Mouse (Mus musculus) kidney, embryonic 15.5 days (tissue): Measurements from ENCODE around the gene Fahd1. TPM values are rescaled to one million over a fixed set of nuclear protein-coding genes. Genes with fewer than 3 reads are reported as not detected.

Source experiments
- ATAC-seq: fragments of 200-750 bp; cut with Nextera tagmentation; replicated peaks from 2 replicates; pipeline ENCODE4 v1.8.0; 2017; ENCODE audit warnings: moderate TSS enrichment; ENCODE audit not compliant: low FRiP score
- H3K27ac ChIP-seq: fragments of 300-500 bp; sonication (generic); 2 replicates; pipeline ENCODE4 v1.5.1; 2015; ENCODE audit warnings: mild to moderate bottlenecking, inconsistent platforms
- H3K27me3 ChIP-seq: fragments of 300-500 bp; sonication (generic); 2 replicates; pipeline ENCODE4 v1.6.1; 2015; ENCODE audit warnings: inconsistent platforms
- H3K36me3 ChIP-seq: fragments of 300-500 bp; sonication (generic); 2 replicates; pipeline ENCODE4 v1.6.1; 2015; ENCODE audit warnings: inconsistent platforms
- H3K4me1 ChIP-seq: fragments of 300-500 bp; sonication (generic); 2 replicates; pipeline ENCODE4 v1.6.1; 2015; ENCODE audit warnings: inconsistent platforms
- H3K4me2 ChIP-seq: fragments of 300-500 bp; sonication (generic); 2 replicates; pipeline ENCODE4 v1.6.1; 2015; ENCODE audit warnings: moderate library complexity, mild to moderate bottlenecking, inconsistent platforms
- H3K4me3 ChIP-seq: fragments of 300-500 bp; sonication (generic); replicated peaks from 2 replicates; pipeline ENCODE4 v1.5.1; 2015; ENCODE audit warnings: mild to moderate bottlenecking, inconsistent platforms
- H3K9ac ChIP-seq: fragments of 300-500 bp; sonication (generic); 2 replicates; pipeline ENCODE4 v1.6.1; 2015; ENCODE audit warnings: mild to moderate bottlenecking, inconsistent platforms
- H3K9me3 ChIP-seq: fragments of 300-500 bp; sonication (generic); replicated peaks from 2 replicates; pipeline ENCODE4 v1.6.1; 2016; ENCODE audit warnings: inconsistent platforms
- WGBS: fragments of 180-500 bp; shearing (Covaris S2); methylation state at CpG from one replicate; pipeline ENCODE4 v1.1.7; 2015; ENCODE audit warnings: mixed read lengths; 5-methylcytosine and 5-hydroxymethylcytosine counted together
- polyA plus RNA-seq: library from polyadenylated mRNA; unstranded; fragments of >200 nt; fragmentation: Nextera tagmentation; extraction: Ambion mirVana; gene quantifications from 2 replicates; pipeline ENCODE4 v1.2.1, GENCODE M21; 2015

Gene Fahd1
- polyA plus RNA-seq = 39.3 and 40.8 TPM in 2 replicates

- 0% methylated on average over 58 of the region's 58 CpGs for WGBS
These were observed at the start of gene Fahd1 for GRCm38 (mm10) chr17:24850065-24850772. Gene Fahd1, minus strand, starts transcription at chr17:24850364.

GRCm38 (mm10) chr17:24899153-24899552 lies 49.0 kb upstream of the Fahd1 start:
- Histone ChIP-seq H3K9me3 (no peaks in the 10 kb centered on the region), H3K4me3 (no peak overlapping the region), H3K4me2 (no peak overlapping the region), H3K9ac (no peak overlapping the region), H3K4me1 (peaks cover 32% of the 10 kb centered on the region), H3K36me3 (peaks cover 68% of the 10 kb centered on the region), H3K27me3 (no peaks in the 10 kb centered on the region), H3K27ac (no peak overlapping the region)
- ATAC-seq = no peak
- WGBS = 82% methylated on average over 5 of the region's 5 CpGs

More at GRCm38 (mm10) chr17:24850065-24850772, at the start of gene Fahd1:
- Histone ChIP-seq H3K4me2 (peak within 1 kb of the TSS; percentile 93), H3K9ac (peak within 1 kb of the TSS; percentile 83), H3K9me3 (no peaks in the 10 kb centered on the region), H3K36me3 (peaks cover 24% of the 10 kb centered on the region), H3K4me3 (peak within 1 kb of the TSS; percentile 87), H3K27ac (peak within 1 kb of the TSS; percentile 99), H3K4me1 (peaks cover 19% of the 10 kb centered on the region), H3K27me3 (peaks cover 8% of the 10 kb centered on the region; the same call in 1 of the 2 replicates)
- ATAC-seq = peak; percentile 99

GRCm38 (mm10) chr17:24898041-24898854 lies 48.1 kb upstream of the Fahd1 start:
- Histone ChIP-seq H3K9me3 (no peaks in the 10 kb centered on the region), H3K4me2 (0 out of 2 replicates have a peak overlapping the region, but pooled peaks have one; percentile 97), H3K9ac (0 out of 2 replicates have a peak overlapping the region, but pooled peaks have one; percentile 92), H3K36me3 (peaks cover 67% of the 10 kb centered on the region), H3K4me3 (peak overlapping the region; percentile 77; the same call in 1 of the 2 replicates), H3K4me1 (peaks cover 41% of the 10 kb centered on the region), H3K27ac (no peak overlapping the region), H3K27me3 (no peaks in the 10 kb centered on the region)
- no peak for ATAC-seq
- WGBS = 80% methylated on average over 4 of the region's 4 CpGs

GRCm38 (mm10) chr17:24897600-24897999 lies 47.4 kb upstream of the Fahd1 start:
- Histone ChIP-seq H3K9ac (peak overlapping the region; percentile 92; the same call in 1 of the 2 replicates), H3K4me1 (peaks cover 41% of the 10 kb centered on the region), H3K27me3 (no peaks in the 10 kb centered on the region), H3K36me3 (peaks cover 67% of the 10 kb centered on the region), H3K27ac (no peak overlapping the region), H3K9me3 (no peaks in the 10 kb centered on the region), H3K4me2 (peak overlapping the region; percentile 97; the same call in 1 of the 2 replicates), H3K4me3 (peak overlapping the region; percentile 77)
- ATAC-seq = no peak
- 74% methylated on average over 4 of the region's 4 CpGs for WGBS

- 31% methylated on average over 11 of the region's 11 CpGs for WGBS
- Histone ChIP-seq H3K4me2 (peak overlapping the region; percentile 97), H3K9ac (peak overlapping the region; percentile 92), H3K4me1 (peaks cover 41% of the 10 kb centered on the region), H3K36me3 (peaks cover 67% of the 10 kb centered on the region), H3K27ac (peak overlapping the region; percentile 91; the same call in 1 of the 2 replicates), H3K9me3 (no peaks in the 10 kb centered on the region), H3K27me3 (no peaks in the 10 kb centered on the region), H3K4me3 (peak overlapping the region; percentile 77)
- no peak for ATAC-seq
These were observed 46.8 kb upstream of the Fahd1 start for GRCm38 (mm10) chr17:24896993-24897269.

- Histone ChIP-seq H3K4me3 (peak within 1 kb of the TSS; percentile 77), H3K9ac (peak within 1 kb of the TSS; percentile 92), H3K36me3 (peaks cover 67% of the 10 kb centered on the region), H3K4me1 (peaks cover 41% of the 10 kb centered on the region), H3K4me2 (peak within 1 kb of the TSS; percentile 97), H3K9me3 (no peaks in the 10 kb centered on the region), H3K27me3 (no peaks in the 10 kb centered on the region), H3K27ac (peak within 1 kb of the TSS; percentile 91)
- peak; percentile 82 for ATAC-seq
- WGBS = 1% methylated on average over 50 of the region's 50 CpGs
These were observed 46.3 kb upstream of the Fahd1 start, which contains the start of gene Nme3 for GRCm38 (mm10) chr17:24896241-24896992. Gene Nme3, plus strand, starts transcription at chr17:24896500.

GRCm38 (mm10) chr17:24895571-24896240 lies 45.5 kb upstream of the Fahd1 start:
- H3K36me3 ChIP-seq = peaks cover 67% of the 10 kb centered on the region
- ATAC-seq = peak; percentile 15
- H3K27me3 ChIP-seq = no peaks in the 10 kb centered on the region

GRCm38 (mm10) chr17:24894995-24895547 lies 44.9 kb upstream of the Fahd1 start, which contains the start of the genes Eme2 and Mrps34:
Gene Eme2, minus strand, starts transcription at chr17:24895087.
Gene Mrps34, plus strand, starts transcription at chr17:24895116.
- ATAC-seq = peak; percentile 33; the same call in 1 of the 2 replicates
- H3K9me3 ChIP-seq = no peaks in the 10 kb centered on the region
- H3K9ac ChIP-seq = peak within 1 kb of the TSS; percentile 92
- H3K27me3 ChIP-seq = no peaks in the 10 kb centered on the region
- peaks cover 67% of the 10 kb centered on the region for H3K36me3 ChIP-seq
- under 1% methylated on average over 62 of the region's 62 CpGs for WGBS
- peak within 1 kb of the TSS; percentile 97 for H3K4me2 ChIP-seq
- peak within 1 kb of the TSS; percentile 91 for H3K27ac ChIP-seq
- peaks cover 41% of the 10 kb centered on the region for H3K4me1 ChIP-seq
- H3K4me3 ChIP-seq = peak within 1 kb of the TSS; percentile 77

More at GRCm38 (mm10) chr17:24895571-24896240, 45.5 kb upstream of the Fahd1 start:
- H3K4me1 ChIP-seq = peaks cover 41% of the 10 kb centered on the region
- peak overlapping the region; percentile 97 for H3K4me2 ChIP-seq
- peak overlapping the region; percentile 91 for H3K27ac ChIP-seq
- H3K9me3 ChIP-seq = no peaks in the 10 kb centered on the region
- H3K9ac ChIP-seq = peak overlapping the region; percentile 92
- 9% methylated on average over 23 of the region's 23 CpGs for WGBS
- peak overlapping the region; percentile 77 for H3K4me3 ChIP-seq

GRCm38 (mm10) chr17:24894061-24894994 lies 44.2 kb upstream of the Fahd1 start:
- Histone ChIP-seq H3K27ac (peak overlapping the region; percentile 91), H3K4me1 (peaks cover 41% of the 10 kb centered on the region), H3K9me3 (no peaks in the 10 kb centered on the region), H3K9ac (peak overlapping the region; percentile 92), H3K4me2 (peak overlapping the region; percentile 97), H3K4me3 (peak overlapping the region; percentile 77), H3K27me3 (no peaks in the 10 kb centered on the region), H3K36me3 (peaks cover 67% of the 10 kb centered on the region)
- 10% methylated on average over 31 of the region's 31 CpGs for WGBS
- peak; percentile 3; the same call in 1 of the 2 replicates for ATAC-seq

GRCm38 (mm10) chr17:24893276-24893675 lies 43.1 kb upstream of the Fahd1 start:
- H3K9ac ChIP-seq = no peak overlapping the region
- no peak overlapping the region for H3K27ac ChIP-seq
- peak overlapping the region; percentile 77; the same call in 1 of the 2 replicates for H3K4me3 ChIP-seq
- H3K36me3 ChIP-seq = peaks cover 62% of the 10 kb centered on the region
- WGBS = 97% methylated on average over 2 of the region's 2 CpGs
- no peaks in the 10 kb centered on the region for H3K27me3 ChIP-seq
- H3K9me3 ChIP-seq = no peaks in the 10 kb centered on the region
- H3K4me2 ChIP-seq = peak overlapping the region; percentile 97; the same call in 1 of the 2 replicates
- no peak for ATAC-seq
- H3K4me1 ChIP-seq = peaks cover 46% of the 10 kb centered on the region
